Mouse (Mus musculus) stomach, postnatal 0 days (tissue): ENCODE measurements around the gene F13a1.

ENCODE experiments used
- CTCF ChIP-seq: IDR thresholded peaks from 2 replicates; pipeline ENCODE4 v1.5.1; 2016; ENCODE audit warnings: antibody characterized with exemption, low read depth, mild to moderate bottlenecking, moderate library complexity
- EP300 ChIP-seq: optimal IDR thresholded peaks from 2 replicates; pipeline ENCODE3; 2016; ENCODE audit warnings: antibody characterized with exemption

DNA sequence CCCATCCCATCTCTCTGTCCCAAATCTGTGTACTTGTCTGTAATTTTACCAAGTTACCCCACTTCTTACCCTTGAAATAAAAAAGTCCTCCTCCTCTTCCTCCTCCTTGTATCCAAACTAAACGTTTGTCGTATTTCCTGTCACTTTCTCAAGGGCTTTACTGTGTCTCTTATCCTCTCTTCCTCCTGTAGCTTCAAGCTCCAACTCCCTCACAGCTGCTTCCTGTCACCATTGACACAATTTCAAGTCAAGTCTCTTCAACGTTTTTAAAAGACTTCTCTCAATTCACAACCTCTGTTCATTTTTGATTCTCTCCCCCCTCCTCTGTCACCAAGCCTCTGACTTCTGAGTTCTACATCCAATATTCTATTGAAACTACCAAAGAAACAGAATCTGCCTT is at the start of gene F13a1:
- TF ChIP-seq CTCF = no peak
- no peak for TF ChIP-seq EP300
